Mouse (Mus musculus) CH12.LX (cell line): ENCODE results near the gene Golt1b. TPM values are rescaled to one million over a fixed set of nuclear protein-coding genes. Genes with fewer than 3 reads are reported as not detected.

Experiments
- DNase-seq: peaks from one replicate; pipeline ENCODE4 v3.0.0-alpha.2; 2013; ENCODE audit errors: extremely low read depth
- H3K27ac ChIP-seq: 2 replicates; pipeline ENCODE4 v1.5.1; 2012; ENCODE audit warnings: low read depth, mild to moderate bottlenecking, control low read depth, moderate library complexity; ENCODE audit not compliant: insufficient read depth
- H3K27me3 ChIP-seq: replicated peaks from 2 replicates; pipeline ENCODE3; 2012; ENCODE audit warnings: inconsistent platforms
- H3K36me3 ChIP-seq, 2 experiments: replicated peaks in 1 of 2; 2 replicates each; pipeline versions ENCODE3 to v1.6.1; 2012; ENCODE audit warnings: inconsistent platforms in 1 of 2, low read length in 1 of 2, mild to moderate bottlenecking in 1 of 2, mixed read lengths in 1 of 2, moderate library complexity in 1 of 2; ENCODE audit not compliant: control insufficient read depth in 1 of 2, insufficient read depth in 1 of 2
- H3K4me1 ChIP-seq, 2 experiments: 2 replicates each; pipeline ENCODE4 v1.6.1; 2012; ENCODE audit warnings: inconsistent platforms in 1 of 2, moderate library complexity in 1 of 2; ENCODE audit not compliant: insufficient read depth in 2 of 2, control insufficient read depth in 1 of 2
- H3K4me2 ChIP-seq: 2 replicates; pipeline ENCODE4 v1.6.1; 2012; ENCODE audit warnings: low read depth, mild to moderate bottlenecking, control low read depth; ENCODE audit not compliant: poor library complexity, insufficient read depth, severe bottlenecking
- H3K4me3 ChIP-seq, 3 experiments: fragments of 150-350 bp in 1 of 3; sonication (generic) in 1 of 3; replicated peaks in 1 of 3; 2 replicates each; pipeline versions ENCODE3 to v1.5.1; 2011 to 2012; ENCODE audit warnings: low read depth in 2 of 3, low read length in 2 of 3, mild to moderate bottlenecking in 2 of 3, moderate library complexity in 2 of 3, control low read depth in 1 of 3, improper control_type of control experiment in 1 of 3, inconsistent platforms in 1 of 3, mixed read lengths in 1 of 3; ENCODE audit not compliant: poor library complexity in 1 of 3
- H3K79me2 ChIP-seq: replicated peaks from 2 replicates; pipeline ENCODE4 v1.6.1; 2012; ENCODE audit warnings: mild to moderate bottlenecking, moderate library complexity; ENCODE audit not compliant: control insufficient read depth, poor library complexity, insufficient read depth, severe bottlenecking; ENCODE audit errors: extremely low read depth
- H3K9ac ChIP-seq: 2 replicates; pipeline ENCODE4 v1.6.1; 2012; ENCODE audit warnings: low read depth, mild to moderate bottlenecking, control low read depth, moderate library complexity; ENCODE audit not compliant: insufficient read depth
- H3K9me3 ChIP-seq: replicated peaks from 2 replicates; pipeline ENCODE3; 2012; ENCODE audit warnings: low read length, inconsistent platforms, mixed read lengths
- BHLHE40 ChIP-seq: IDR thresholded peaks from 2 replicates; pipeline ENCODE4 v1.6.1; 2011; ENCODE audit warnings: mild to moderate bottlenecking, low read depth, low read length, improper control_type of control experiment
- CHD2 ChIP-seq: IDR thresholded peaks from 2 replicates; pipeline ENCODE4 v1.6.1; 2011; ENCODE audit warnings: low read length, improper control_type of control experiment
- CTCF ChIP-seq, 2 experiments: IDR thresholded peaks in 1 of 2; conservative IDR thresholded peaks in 1 of 2; 2 replicates each; pipeline ENCODE4 v1.5.1; 2011 to 2012; ENCODE audit warnings: low read depth in 2 of 2, low read length in 2 of 2, improper control_type of control experiment in 1 of 2, inconsistent platforms in 1 of 2, mild to moderate bottlenecking in 1 of 2, moderate library complexity in 1 of 2
- E2F4 ChIP-seq: IDR thresholded peaks from 2 replicates; pipeline ENCODE4 v1.6.1; 2011; ENCODE audit warnings: low read depth, low read length, improper control_type of control experiment; ENCODE audit not compliant: insufficient replicate concordance
- EP300 ChIP-seq: IDR thresholded peaks from 2 replicates; pipeline ENCODE4 v1.6.1; 2011; ENCODE audit warnings: low read length, improper control_type of control experiment
- ETS1 ChIP-seq: conservative IDR thresholded peaks from 2 replicates; pipeline ENCODE4 v1.6.1; 2012; ENCODE audit warnings: low read depth, mild to moderate bottlenecking, inconsistent platforms, low read length, improper control_type of control experiment, moderate library complexity
- HCFC1 ChIP-seq: IDR thresholded peaks from 2 replicates; pipeline ENCODE4 v1.6.1; 2012; ENCODE audit warnings: low read depth, mild to moderate bottlenecking, inconsistent platforms, low read length, improper control_type of control experiment
- KAT2A ChIP-seq: IDR thresholded peaks from 2 replicates; pipeline ENCODE4 v1.6.1; 2012; ENCODE audit warnings: low read length, improper control_type of control experiment, inconsistent platforms; ENCODE audit not compliant: insufficient replicate concordance
- MAX ChIP-seq: IDR thresholded peaks from 2 replicates; pipeline ENCODE4 v1.6.1; 2011; ENCODE audit warnings: low read length, improper control_type of control experiment
- MAZ ChIP-seq: IDR thresholded peaks from 2 replicates; pipeline ENCODE4 v1.6.1; 2012; ENCODE audit warnings: low read depth, mild to moderate bottlenecking, inconsistent platforms, low read length, improper control_type of control experiment, moderate library complexity
- MEF2A ChIP-seq: IDR thresholded peaks from 2 replicates; pipeline ENCODE4 v1.6.1; 2014; ENCODE audit warnings: low read depth, mild to moderate bottlenecking, inconsistent platforms, low read length, improper control_type of control experiment, borderline replicate concordance
- MXI1 ChIP-seq: IDR thresholded peaks from 2 replicates; pipeline ENCODE4 v1.6.1; 2011; ENCODE audit warnings: mild to moderate bottlenecking, low read depth, low read length, improper control_type of control experiment
- RCOR1 ChIP-seq: conservative IDR thresholded peaks from 2 replicates; pipeline ENCODE4 v1.6.1; 2012; ENCODE audit warnings: low read depth, mild to moderate bottlenecking, inconsistent platforms, low read length, improper control_type of control experiment
- SIN3A ChIP-seq: IDR thresholded peaks from 2 replicates; pipeline ENCODE4 v1.6.1; 2012; ENCODE audit warnings: low read length, improper control_type of control experiment, inconsistent platforms
- SMC3 ChIP-seq: IDR thresholded peaks from 2 replicates; pipeline ENCODE4 v1.6.1; 2011; ENCODE audit warnings: low read depth, low read length, improper control_type of control experiment
- TCF12 ChIP-seq: IDR thresholded peaks from 2 replicates; pipeline ENCODE4 v1.6.1; 2014; ENCODE audit warnings: low read depth, mild to moderate bottlenecking, inconsistent platforms, low read length, improper control_type of control experiment
- USF1 ChIP-seq: IDR thresholded peaks from 2 replicates; pipeline ENCODE4 v1.6.1; 2014; ENCODE audit warnings: low read depth, mild to moderate bottlenecking, inconsistent platforms, low read length, improper control_type of control experiment
- USF2 ChIP-seq: conservative IDR thresholded peaks from 2 replicates; pipeline ENCODE4 v1.6.1; 2011; ENCODE audit warnings: low read depth, low read length, improper control_type of control experiment
- dilution Hi-C: fragments of 300-500 bp; cut with MboI; formaldehyde crosslinking; loops from 2 replicates; pipeline ENCODE4 v1.14.3; 2020; ENCODE audit warnings: low sequenced_read_pairs; ENCODE audit not compliant: extremely low pct_unique_long_range_greater_than_20kb, extremely low pct_ligation_motif_present
- in situ Hi-C: fragments of 300-500 bp; cut with MboI; formaldehyde crosslinking; loops from 3 replicates; pipeline ENCODE4 v1.14.3; 2019; ENCODE audit warnings: low sequenced_read_pairs, low pct_ligation_motif_present, low pct_unique_long_range_greater_than_20kb, mixed read lengths
- polyA plus RNA-seq: library from polyadenylated mRNA; unstranded; fragments of >175 nt; gene quantifications from 2 replicates; pipeline ENCODE4 v1.2.1, GENCODE M21; 2012; ENCODE audit warnings: low read depth; ENCODE audit not compliant: insufficient read length
- total RNA-seq, 2 experiments: library from RNA; depleted of rRNA; stranded (reverse); fragments of 300-350 nt in 1 of 2; fragments of >200 nt in 1 of 2; gene quantifications; 2 replicates each; pipeline ENCODE4 v1.2.3; 2012 to 2014

The Golt1b gene
- total and polyA plus RNA-seq, 3 experiments = 28.3 to 71.8 (median 51.5) TPM

GRCm38 (mm10) chr6:142338961-142339360, 48.1 kb upstream of the Golt1b start:
- no peaks in the 10 kb centered on the region for H3K4me1 ChIP-seq
- no peak overlapping the region for H3K4me3 ChIP-seq
- no peaks in the 10 kb centered on the region for H3K79me2 ChIP-seq
- no peaks in the 10 kb centered on the region for H3K9me3 ChIP-seq
- H3K27ac ChIP-seq = no peak overlapping the region
- TF ChIP-seq HCFC1 (no peak), KAT2A (no peak), CHD2 (no peak), EP300 (no peak), BHLHE40 (no peak), RCOR1 (no peak), MEF2A (no peak), ETS1 (no peak), CTCF (conservative IDR thresholded peaks at IDR 0.05 in 1 of 2, IDR thresholded peaks at IDR 0.05 in 1 of 2; ENCODE audit: low read depth in 2 of 2, low read length in 2 of 2) (no peak), SMC3 (no peak), USF2 (no peak)
- H3K36me3 ChIP-seq = no peaks in the 10 kb centered on the region
- H3K27me3 ChIP-seq = peaks cover 3% of the 10 kb centered on the region
- no peak for DNase-seq
- H3K4me2 ChIP-seq = no peak overlapping the region
- dilution Hi-C loops = no loop called here
- in situ Hi-C loops = loop anchor here (25.0 kb wide), 1 partner anchor 173 kb away; the partner anchor contains the start of gene Ldhb
- H3K9ac ChIP-seq = no peak overlapping the region

DNA sequence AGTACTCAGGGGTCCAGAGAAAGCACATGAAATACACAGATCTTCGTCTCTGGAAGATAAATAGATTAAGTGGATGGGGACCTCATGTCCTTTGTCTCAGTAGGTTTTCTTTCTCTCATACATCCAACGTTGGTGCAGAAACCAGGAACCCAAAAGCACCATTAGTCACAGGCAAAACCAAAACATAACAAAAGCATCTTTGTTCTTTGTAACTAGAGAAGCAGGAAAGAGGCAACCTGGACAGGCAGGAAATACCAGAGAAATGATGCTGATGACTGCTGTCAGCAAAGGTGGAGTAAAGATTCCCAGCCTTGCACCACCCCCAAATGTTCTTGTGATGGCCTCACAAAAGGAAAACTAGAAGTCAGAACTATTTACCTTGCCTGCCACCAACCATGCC, 47.4 kb upstream of the Golt1b start:
- dilution Hi-C loops = no loop called here
- Histone ChIP-seq H3K4me2 (no peak overlapping the region), H3K27me3 (peaks cover 3% of the 10 kb centered on the region), H3K27ac (no peak overlapping the region), H3K4me3 (no peak overlapping the region), H3K9ac (no peak overlapping the region), H3K4me1 (peaks cover 0 to 2% of the 10 kb centered on the region in 2 experiments; a peak in 1 of 4 replicates), H3K9me3 (no peaks in the 10 kb centered on the region), H3K79me2 (no peaks in the 10 kb centered on the region), H3K36me3 (no peaks in the 10 kb centered on the region)
- in situ Hi-C loops = loop anchor here (25.0 kb wide), 1 partner anchor 173 kb away; the partner anchor contains the start of gene Ldhb
- no peak for DNase-seq
- no peak for TF ChIP-seq MAZ
- no peak for TF ChIP-seq SIN3A
- no peak for TF ChIP-seq EP300
- TF ChIP-seq BHLHE40 = no peak
- no peak for TF ChIP-seq RCOR1
- TF ChIP-seq USF1 = no peak
- TF ChIP-seq MAX = no peak
- no peak for TF ChIP-seq TCF12
- no peak for TF ChIP-seq ETS1
- no peak for TF ChIP-seq SMC3
- TF ChIP-seq KAT2A = no peak
- TF ChIP-seq E2F4 = no peak
- no peak for TF ChIP-seq HCFC1
- TF ChIP-seq MXI1 = no peak
